Mouse (Mus musculus) CD4-positive, CD25-positive, alpha-beta regulatory T cell, adult 2 months (primary cell): ENCODE measurements around the gene Lrpap1.

Experiments
- DNase-seq: peaks from one replicate; pipeline ENCODE4 v3.0.0-alpha.2; 2012; ENCODE audit warnings: low read depth, low spot score

Lrpap1 gene

DNA sequence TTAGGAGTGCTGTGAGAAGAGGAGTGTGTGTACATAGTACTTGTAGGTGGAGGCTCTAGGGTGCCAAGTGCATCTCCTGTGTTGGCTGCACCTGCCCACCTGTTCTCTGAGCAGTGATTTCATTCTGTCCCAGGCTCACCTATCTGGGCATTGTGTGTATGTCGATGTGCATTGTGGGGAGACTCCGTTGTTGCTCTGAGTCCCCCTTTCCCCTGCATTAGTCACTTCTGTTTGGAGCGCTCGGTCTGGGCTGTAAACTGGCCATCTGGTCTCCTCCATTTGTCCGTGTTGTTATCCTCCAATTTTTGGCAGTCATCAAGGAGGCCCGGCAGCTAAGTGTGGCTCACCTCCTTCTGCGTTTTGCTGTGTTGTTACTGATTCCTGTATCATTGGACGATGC is 14.5 kb upstream of the Lrpap1 start:
- no peak for DNase-seq

- DNase-seq: no peak
Observed at GRCm38 (mm10) chr5:35118418-35118817, 12.9 kb upstream of the Lrpap1 start.

DNA sequence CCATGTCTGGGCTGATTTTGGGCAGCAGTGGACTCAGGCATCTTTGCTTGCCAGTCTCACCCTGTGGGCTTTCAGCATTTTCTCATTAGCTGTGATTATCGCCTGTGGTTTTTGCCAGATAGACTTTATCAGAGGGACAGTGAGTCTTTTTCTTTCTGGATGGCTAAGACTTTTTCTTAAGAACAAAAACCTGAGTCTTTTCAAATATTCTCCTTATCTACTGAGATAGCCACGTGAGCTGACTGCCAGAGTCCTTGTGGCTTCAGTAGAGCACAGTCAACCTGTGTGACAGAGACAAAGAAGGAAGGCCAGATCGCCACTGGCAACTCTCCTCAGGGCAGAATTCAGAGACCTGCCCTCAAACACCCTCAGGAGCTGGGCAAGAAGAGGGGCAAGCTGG is 12.1 kb upstream of the Lrpap1 start:
- no peak for DNase-seq

DNA sequence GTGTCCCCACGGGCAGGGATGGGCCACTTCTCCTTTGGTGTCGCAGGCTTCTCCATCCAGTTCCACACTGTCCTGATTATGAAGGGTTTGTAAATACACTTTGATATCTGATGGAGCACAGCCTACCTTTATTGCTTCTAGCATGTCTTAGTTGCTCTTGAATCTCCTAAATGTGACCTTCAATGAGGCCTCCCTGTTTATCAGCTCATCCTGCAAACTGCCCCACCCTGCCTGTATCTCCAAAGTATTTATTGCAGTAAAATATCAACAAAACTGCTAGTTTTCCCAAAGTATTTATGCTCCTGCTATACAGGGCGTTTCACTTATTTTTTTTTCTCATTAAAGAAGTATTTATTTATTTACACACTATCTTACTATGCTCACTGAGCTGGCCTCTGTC is 10.4 kb upstream of the Lrpap1 start:
- no peak for DNase-seq

GRCm38 (mm10) chr5:35112444-35112843 is 6.9 kb upstream of the Lrpap1 start:
- no peak for DNase-seq

GRCm38 (mm10) chr5:35105922-35106298 is 344 bp upstream of the Lrpap1 start:
- DNase-seq: no peak

- no peak for DNase-seq
Observed at GRCm38 (mm10) chr5:35104183-35104959, 1.2 kb downstream of the Lrpap1 start.

GRCm38 (mm10) chr5:35103528-35103927 is 2.0 kb downstream of the Lrpap1 start:
- DNase-seq: no peak

DNA sequence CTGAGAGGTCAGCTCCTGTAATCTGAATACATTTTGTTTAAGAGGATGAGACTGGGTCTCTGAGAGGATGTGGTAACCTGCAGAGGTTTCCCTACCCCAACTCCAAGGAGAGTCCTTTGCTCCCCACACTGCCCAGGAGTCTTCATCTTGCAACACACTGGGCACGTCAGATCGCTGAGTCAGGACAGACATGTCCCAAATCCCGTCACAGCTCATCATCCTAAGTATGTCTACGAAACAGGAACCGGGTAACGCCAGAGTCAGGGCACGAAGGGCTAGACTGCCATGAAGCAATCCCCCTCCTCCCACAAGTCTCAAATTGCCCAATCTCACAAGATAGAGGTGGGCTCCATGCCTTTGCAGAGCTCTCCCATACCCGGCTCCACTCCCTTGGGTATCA is 2.5 kb downstream of the Lrpap1 start:
- no peak for DNase-seq

GRCm38 (mm10) chr5:35091636-35092035 is 13.9 kb downstream of the Lrpap1 start:
- DNase-seq: no peak

- DNase-seq: no peak
Observed at GRCm38 (mm10) chr5:35089614-35089963, 16.0 kb downstream of the Lrpap1 start.

GRCm38 (mm10) chr5:35088785-35089613 is 16.6 kb downstream of the Lrpap1 start:
- peak; percentile 73 for DNase-seq

DNA sequence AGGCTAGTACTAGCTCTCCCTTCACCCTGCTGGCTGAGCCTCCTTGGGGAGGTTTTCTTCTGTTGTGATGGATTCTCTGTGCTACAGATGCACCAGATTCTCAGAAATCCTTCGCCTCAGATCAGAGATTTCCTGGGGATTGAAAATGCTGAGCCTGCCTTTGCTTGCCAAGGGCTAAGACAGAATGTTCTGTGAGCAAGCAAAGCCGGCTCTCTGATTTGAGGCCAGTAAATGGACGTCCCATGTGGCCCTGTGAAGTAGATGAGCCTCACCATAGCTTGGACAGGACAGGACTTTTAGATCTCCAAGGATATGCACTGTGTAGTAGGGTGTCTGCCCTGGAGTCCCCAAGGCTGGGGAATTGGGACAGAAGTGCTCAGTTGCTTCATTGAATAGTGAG is 20.7 kb downstream of the Lrpap1 start:
- DNase-seq: no peak

GRCm38 (mm10) chr5:35079101-35079500 is 26.5 kb downstream of the Lrpap1 start:
- no peak for DNase-seq

DNA sequence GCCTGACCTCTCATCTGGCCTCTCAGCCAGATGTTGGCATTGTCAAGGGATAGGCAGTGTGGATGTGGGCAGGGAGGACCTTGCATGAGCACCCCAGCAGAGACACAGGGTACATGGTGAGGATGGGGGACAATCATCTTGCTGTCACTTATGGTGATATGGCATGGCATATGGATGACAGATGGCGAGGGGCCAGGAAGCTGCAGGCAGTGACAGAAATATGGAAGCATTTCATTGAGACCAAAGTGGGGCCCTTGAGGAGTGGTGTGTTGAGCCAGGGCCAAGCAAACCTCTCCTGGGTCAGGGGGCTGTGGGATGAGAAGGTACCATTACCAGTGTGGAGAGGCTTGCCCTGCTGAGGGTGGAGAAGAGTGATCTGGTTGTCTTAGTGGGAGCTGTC is 29.2 kb downstream of the Lrpap1 start:
- DNase-seq: no peak

DNA sequence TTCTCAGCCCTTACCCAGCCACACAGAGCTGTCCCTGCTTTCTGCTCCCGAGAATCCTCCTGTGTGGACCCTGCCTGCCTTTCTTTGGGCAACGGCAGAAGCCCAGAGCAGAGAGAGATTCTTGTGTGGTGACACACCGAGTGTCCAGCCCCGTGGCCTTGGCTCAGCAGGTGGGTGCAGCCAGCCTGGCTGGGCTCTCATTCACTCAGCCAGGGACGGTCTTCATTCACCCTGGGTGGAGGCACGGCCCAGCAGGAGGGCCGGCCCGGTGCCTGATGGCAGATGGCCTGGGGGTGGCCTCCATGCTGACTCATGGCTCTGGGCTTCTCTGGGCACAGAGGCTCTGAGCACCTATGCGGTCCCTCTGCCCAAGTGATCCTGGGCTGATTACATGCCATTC is 31.6 kb downstream of the Lrpap1 start:
- DNase-seq: no peak

DNA sequence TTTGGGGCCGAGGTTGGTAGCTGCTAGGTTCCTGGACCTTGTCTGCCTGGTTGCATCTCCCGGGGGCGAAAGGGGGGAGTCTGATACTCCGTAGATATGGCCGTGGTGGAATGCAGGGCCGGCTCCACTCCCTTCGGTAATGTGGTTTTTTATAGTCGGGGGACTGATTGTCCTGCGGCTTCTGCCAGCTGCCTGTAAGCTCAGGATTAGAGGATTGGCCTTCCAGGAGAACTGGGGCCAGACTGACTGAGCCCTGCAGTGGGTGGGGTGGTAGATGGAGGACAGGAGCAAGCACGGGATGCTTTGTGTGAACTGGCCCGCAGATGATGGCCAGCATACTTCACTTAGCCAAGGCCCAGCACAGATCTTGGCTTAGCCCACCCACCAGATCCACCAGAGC is 32.3 kb downstream of the Lrpap1 start:
- DNase-seq: no peak

DNA sequence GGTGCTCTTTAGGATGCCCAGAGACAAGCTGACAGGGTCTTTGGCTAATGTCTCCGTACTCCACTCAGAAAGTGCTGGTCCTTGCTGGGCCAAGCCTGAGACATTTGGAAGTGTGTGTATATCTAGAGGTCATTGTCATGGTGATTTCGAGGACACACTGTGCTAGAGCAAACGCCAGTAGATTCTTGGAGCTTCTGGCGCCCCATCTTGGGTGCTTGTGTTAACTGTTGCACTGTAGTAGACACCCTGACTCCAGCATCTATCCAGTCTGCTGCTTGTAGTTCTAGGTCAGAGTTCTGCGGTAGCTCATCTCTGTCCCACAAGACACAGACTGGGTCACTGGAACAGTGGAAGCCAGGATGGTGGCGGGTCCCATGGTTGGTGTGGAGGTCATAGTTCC is 33.7 kb downstream of the Lrpap1 start:
- DNase-seq: no peak

GRCm38 (mm10) chr5:35070953-35071352 is 34.6 kb downstream of the Lrpap1 start:
- no peak for DNase-seq

DNA sequence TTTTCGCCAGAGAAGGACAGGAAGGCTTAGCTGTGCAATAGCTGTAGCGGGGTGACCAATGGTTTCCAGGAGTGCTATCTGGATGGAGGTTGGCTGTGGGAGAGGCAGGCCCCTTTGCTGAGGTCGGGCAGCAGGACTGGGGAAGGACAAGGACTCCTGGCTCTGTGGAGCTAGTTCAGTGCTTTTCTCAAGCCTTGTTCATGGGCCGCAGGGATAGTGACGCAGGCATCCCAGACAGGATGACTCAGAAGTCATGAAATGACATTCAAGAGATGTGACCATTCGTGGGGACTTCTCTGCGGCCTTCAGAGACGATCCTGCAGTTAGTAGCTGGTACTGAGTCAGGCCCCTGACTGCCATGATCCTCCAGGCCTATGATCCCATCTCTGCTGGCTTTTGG is 35.3 kb downstream of the Lrpap1 start:
- no peak for DNase-seq

- DNase-seq: no peak
Observed at GRCm38 (mm10) chr5:35069841-35070240, 35.7 kb downstream of the Lrpap1 start.

DNA sequence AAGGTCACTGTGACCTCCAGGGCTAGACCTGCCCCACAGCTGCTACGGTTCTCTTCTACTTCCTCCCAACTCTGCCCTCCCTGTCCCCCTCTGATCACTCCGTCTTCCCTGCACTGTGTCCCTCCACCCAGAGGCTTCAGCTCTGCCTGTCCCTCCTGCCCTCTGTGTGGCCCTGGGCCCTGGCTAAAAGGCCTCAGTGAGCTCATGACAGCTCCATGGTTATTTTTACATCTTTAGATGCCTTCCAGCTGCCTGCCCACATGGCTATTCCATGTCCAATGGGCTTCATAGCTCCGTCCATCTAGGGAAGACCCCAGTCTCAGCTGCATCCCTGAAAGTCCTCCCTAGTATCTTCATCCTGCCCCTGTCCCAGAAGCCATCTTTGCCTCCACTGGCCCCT is 45.5 kb downstream of the Lrpap1 start:
- DNase-seq: no peak

DNA sequence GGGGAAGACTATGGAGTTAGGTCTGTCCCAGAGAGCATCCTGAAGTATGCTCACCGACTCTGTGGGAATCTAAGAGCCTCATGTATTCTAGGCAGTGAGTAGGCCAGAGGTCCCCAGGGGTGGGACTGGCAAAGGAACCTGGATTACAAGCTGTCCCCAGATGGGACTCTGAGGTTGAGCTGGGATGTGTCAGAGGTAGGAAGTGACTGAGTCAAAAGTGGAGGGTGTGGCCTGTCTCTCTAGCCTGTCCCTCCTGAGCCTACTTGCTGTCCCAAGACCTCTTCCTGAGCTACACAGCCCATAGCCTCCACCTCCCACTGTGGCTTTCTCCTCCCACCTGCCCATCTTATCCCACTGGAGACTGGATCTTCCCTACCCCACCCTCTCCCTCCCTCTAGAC is 47.4 kb downstream of the Lrpap1 start:
- no peak for DNase-seq
